Mouse (Mus musculus): ENCODE data around the gene Fas.

The Fas gene

GRCm38 (mm10) chr19:34370397-34370796, 79.9 kb downstream of the Fas start:
- DNase-seq, result no peak

Data from kidney, postnatal 36 days (tissue).